Mouse (Mus musculus): ENCODE data around the gene Plpp3. TPM values are rescaled to one million over a fixed set of nuclear protein-coding genes. Genes with fewer than 3 reads are reported as not detected.

The Plpp3 gene
- polyA plus RNA-seq, 1 experiment from 2014 or later = 46.0 TPM

DNA sequence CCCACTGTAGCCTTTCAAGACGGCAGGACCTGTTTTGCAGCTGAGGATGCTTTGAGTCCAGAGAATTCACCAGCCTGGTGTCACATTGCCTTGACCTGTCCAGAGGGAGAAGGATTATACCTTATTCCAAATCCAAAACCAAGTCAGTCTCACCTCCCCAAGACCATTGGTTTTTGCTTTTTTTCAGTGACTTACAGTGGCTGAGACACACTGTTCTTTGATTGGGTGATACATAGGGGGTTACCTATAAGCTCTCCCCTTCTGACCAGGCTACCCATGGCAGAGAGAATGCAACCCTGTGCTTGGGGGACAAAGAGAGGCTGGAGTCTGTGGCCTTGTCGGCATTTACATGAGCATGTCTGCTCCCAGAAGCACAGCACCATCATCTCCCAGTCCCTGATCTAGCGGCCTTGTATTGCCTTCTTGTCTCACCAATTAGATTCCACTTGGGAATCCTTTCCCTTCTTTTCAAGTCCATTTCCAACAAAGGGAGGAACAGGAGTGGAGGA lies 24.6 kb downstream of the Plpp3 start:
- no peak for ATAC-seq
- 65% methylated on average over 3 of the region's 3 CpGs for WGBS
- Histone ChIP-seq H3K4me2 (ENCODE audit: low read depth, low read length) (no peak overlapping the region), H3K4me3 (ENCODE audit: low read length) (no peak overlapping the region), H3K9ac (ENCODE audit: low read depth, low read length) (no peak overlapping the region), H3K9me3 (ENCODE audit: control insufficient read depth, low read length) (no peaks in the 10 kb centered on the region), H3K4me1 (ENCODE audit: control insufficient read depth, insufficient read depth, low read length) (no peaks in the 10 kb centered on the region), H3K27me3 (replicated peaks; ENCODE audit: control insufficient read depth, insufficient read depth, low read length) (no peaks in the 10 kb centered on the region), H3K36me3 (ENCODE audit: control insufficient read depth, insufficient read depth, low read length) (no peaks in the 10 kb centered on the region), H3K27ac (ENCODE audit: low read length) (no peak overlapping the region)

DNA sequence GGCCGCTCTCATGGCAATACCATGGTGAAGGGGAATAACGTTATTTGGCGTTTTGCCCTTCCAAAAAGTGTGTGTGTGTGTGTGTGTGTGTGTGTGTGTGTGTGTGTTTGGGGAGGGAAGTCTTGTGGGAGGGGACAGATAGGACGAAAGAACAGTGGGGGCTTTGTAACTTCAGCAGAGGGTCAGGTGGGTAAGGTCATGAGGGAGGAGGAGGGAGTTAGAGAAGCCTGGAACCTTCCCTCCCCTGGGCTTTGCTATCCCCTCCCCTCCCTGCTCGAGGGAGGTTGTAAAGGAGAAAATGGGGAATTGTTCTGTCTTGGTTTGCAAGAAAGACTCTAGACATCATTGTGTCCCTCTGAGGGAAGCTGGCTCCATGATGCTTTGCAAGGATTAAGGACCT lies 25.1 kb downstream of the Plpp3 start:
- WGBS = 64% methylated on average over 5 of the region's 5 CpGs
- Histone ChIP-seq H3K9ac (ENCODE audit: low read depth, low read length) (no peak overlapping the region), H3K9me3 (ENCODE audit: control insufficient read depth, low read length) (no peaks in the 10 kb centered on the region), H3K4me3 (ENCODE audit: low read length) (no peak overlapping the region), H3K27me3 (replicated peaks; ENCODE audit: control insufficient read depth, insufficient read depth, low read length) (no peaks in the 10 kb centered on the region), H3K4me2 (ENCODE audit: low read depth, low read length) (no peak overlapping the region), H3K27ac (ENCODE audit: low read length) (no peak overlapping the region), H3K4me1 (ENCODE audit: control insufficient read depth, insufficient read depth, low read length) (no peaks in the 10 kb centered on the region), H3K36me3 (ENCODE audit: control insufficient read depth, insufficient read depth, low read length) (no peaks in the 10 kb centered on the region)
- no peak for ATAC-seq

DNA sequence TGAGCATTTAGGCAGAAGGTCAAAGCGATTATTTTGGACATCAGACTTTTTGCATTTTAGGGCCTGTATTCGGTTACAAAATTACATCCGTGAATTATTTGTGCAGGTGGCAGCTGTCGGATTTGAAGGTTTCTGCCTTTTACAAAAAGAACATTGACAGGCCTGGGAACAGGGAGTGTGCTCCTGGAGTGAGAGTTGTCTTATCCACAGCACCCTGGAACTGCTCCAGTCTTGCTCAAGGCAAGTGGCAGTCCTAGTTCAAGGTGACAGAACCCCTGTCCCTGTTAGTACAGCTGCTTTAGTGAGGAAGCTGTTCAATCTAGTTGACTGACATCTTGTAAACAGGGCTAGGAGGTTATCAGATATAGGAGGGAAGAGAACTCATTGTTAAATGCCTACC lies 27.3 kb downstream of the Plpp3 start:
- Histone ChIP-seq H3K4me1 (ENCODE audit: control insufficient read depth, insufficient read depth, low read length) (peaks cover 17% of the 10 kb centered on the region), H3K9me3 (ENCODE audit: control insufficient read depth, low read length) (no peaks in the 10 kb centered on the region), H3K4me3 (ENCODE audit: low read length) (no peak overlapping the region), H3K27me3 (replicated peaks; ENCODE audit: control insufficient read depth, insufficient read depth, low read length) (no peaks in the 10 kb centered on the region), H3K4me2 (ENCODE audit: low read depth, low read length) (no peak overlapping the region), H3K27ac (ENCODE audit: low read length) (no peak overlapping the region), H3K36me3 (ENCODE audit: control insufficient read depth, insufficient read depth, low read length) (no peaks in the 10 kb centered on the region; the same call in 1 of the 2 replicates), H3K9ac (ENCODE audit: low read depth, low read length) (no peak overlapping the region)
- ATAC-seq = no peak
- 81% methylated on average over 4 of the region's 4 CpGs for WGBS

DNA sequence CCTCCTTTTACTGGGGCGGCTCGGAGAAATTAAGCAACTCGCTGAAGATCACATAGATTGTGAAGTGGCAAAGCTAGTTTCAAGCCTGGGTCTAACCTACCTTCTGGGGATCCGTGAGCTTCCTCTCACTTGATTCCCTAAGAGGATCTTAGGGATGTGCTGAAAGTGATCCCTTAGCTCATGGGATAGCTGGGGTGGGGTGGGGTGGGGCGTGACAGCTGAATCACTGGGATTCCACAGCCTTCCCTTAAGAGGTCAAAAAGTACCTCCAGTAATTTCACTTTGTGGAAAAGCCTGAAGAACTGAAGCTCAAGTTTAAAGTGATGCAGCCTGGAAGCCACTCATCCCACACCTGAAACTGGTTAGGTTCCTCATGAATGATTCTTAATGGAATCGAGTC lies 27.8 kb downstream of the Plpp3 start:
- no peak overlapping the region for H3K4me3 ChIP-seq (ENCODE audit: low read length)
- H3K36me3 ChIP-seq (ENCODE audit: control insufficient read depth, insufficient read depth, low read length) = no peaks in the 10 kb centered on the region; the same call in 1 of the 2 replicates
- H3K9ac ChIP-seq (ENCODE audit: low read depth, low read length) = no peak overlapping the region
- no peaks in the 10 kb centered on the region for H3K27me3 ChIP-seq (replicated peaks; ENCODE audit: control insufficient read depth, insufficient read depth, low read length)
- H3K4me2 ChIP-seq (ENCODE audit: low read depth, low read length) = no peak overlapping the region
- H3K9me3 ChIP-seq (ENCODE audit: control insufficient read depth, low read length) = no peaks in the 10 kb centered on the region
- H3K4me1 ChIP-seq (ENCODE audit: control insufficient read depth, insufficient read depth, low read length) = peaks cover 21% of the 10 kb centered on the region
- no peak for ATAC-seq
- 79% methylated on average over 6 of the region's 6 CpGs for WGBS
- H3K27ac ChIP-seq (ENCODE audit: low read length) = no peak overlapping the region

DNA sequence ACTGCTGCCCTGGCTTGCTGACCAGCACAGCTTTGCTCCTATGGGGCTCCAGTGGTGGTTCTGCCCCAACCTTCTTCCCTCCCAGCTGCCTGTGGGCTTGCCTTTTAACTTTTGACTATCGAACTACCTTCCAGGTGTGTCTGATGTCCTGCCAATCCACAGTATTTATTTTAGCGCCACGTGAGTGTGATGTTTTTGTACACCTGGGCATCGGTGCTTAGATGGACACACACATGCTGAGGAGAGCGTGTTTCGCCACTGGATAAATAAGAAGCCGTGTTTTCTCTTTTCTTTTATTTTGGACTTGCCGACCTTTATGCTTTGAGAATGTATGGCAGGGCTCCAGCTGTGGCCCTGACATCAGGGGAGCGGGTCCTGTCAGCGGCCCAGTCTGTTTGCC lies 29.5 kb downstream of the Plpp3 start:
- Histone ChIP-seq H3K27me3 (replicated peaks; ENCODE audit: control insufficient read depth, insufficient read depth, low read length) (no peaks in the 10 kb centered on the region), H3K36me3 (ENCODE audit: control insufficient read depth, insufficient read depth, low read length) (no peaks in the 10 kb centered on the region; the same call in 1 of the 2 replicates), H3K9me3 (ENCODE audit: control insufficient read depth, low read length) (no peaks in the 10 kb centered on the region), H3K9ac (ENCODE audit: low read depth, low read length) (no peak overlapping the region), H3K4me3 (ENCODE audit: low read length) (no peak overlapping the region), H3K27ac (ENCODE audit: low read length) (no peak overlapping the region), H3K4me2 (ENCODE audit: low read depth, low read length) (no peak overlapping the region), H3K4me1 (ENCODE audit: control insufficient read depth, insufficient read depth, low read length) (peaks cover 34% of the 10 kb centered on the region)
- no peak for ATAC-seq
- 87% methylated on average over 10 of the region's 10 CpGs for WGBS

DNA sequence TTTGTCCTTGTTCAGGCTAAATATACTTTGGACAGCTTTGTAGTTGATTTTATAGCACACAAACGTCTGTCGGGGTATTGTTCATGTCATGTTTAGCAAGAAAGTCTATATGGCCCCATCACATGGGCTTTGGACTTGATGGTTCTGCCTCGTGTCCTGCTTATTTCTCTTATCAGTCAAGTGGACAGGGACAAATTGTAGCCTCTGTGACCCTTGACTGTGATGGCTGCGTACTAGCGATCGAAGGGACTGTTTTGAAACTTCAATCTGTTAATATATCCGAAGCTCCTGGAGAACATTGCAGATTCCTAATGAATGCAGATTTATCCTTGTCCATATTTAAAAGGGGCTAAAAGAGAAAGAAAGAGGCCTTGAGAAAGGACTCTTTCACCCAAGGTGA lies 30.7 kb downstream of the Plpp3 start:
- Histone ChIP-seq H3K4me2 (ENCODE audit: low read depth, low read length) (no peak overlapping the region), H3K27ac (ENCODE audit: low read length) (no peak overlapping the region), H3K4me3 (ENCODE audit: low read length) (no peak overlapping the region), H3K9me3 (ENCODE audit: control insufficient read depth, low read length) (no peaks in the 10 kb centered on the region), H3K9ac (ENCODE audit: low read depth, low read length) (no peak overlapping the region), H3K4me1 (ENCODE audit: control insufficient read depth, insufficient read depth, low read length) (peaks cover 44% of the 10 kb centered on the region), H3K27me3 (replicated peaks; ENCODE audit: control insufficient read depth, insufficient read depth, low read length) (no peaks in the 10 kb centered on the region), H3K36me3 (ENCODE audit: control insufficient read depth, insufficient read depth, low read length) (no peaks in the 10 kb centered on the region; the same call in 1 of the 2 replicates)
- 62% methylated on average over 7 of the region's 7 CpGs for WGBS
- no peak for ATAC-seq

DNA sequence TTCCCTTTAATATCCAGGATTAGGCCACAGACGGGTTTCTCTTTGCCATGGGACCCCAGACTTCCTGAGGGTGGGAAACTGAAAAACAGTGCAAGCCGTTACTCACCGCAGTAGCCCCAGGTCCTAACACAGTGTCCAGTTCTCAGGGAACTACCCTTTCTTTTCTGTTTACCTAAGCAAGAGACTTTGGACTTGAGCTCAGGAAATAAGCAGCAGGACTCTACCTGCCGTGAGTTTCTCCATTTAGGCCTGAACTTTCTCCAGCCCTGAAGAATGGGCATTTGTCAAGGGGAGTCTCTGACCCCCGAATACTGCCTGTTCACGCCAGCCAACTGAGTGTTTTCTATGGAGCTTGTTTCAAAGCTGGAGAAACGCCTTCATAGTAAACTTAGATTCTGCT lies 31.7 kb downstream of the Plpp3 start:
- Histone ChIP-seq H3K36me3 (ENCODE audit: control insufficient read depth, insufficient read depth, low read length) (no peaks in the 10 kb centered on the region; the same call in 1 of the 2 replicates), H3K4me3 (ENCODE audit: low read length) (no peak overlapping the region), H3K27me3 (replicated peaks; ENCODE audit: control insufficient read depth, insufficient read depth, low read length) (no peaks in the 10 kb centered on the region), H3K4me2 (ENCODE audit: low read depth, low read length) (no peak overlapping the region), H3K9me3 (ENCODE audit: control insufficient read depth, low read length) (no peaks in the 10 kb centered on the region), H3K27ac (ENCODE audit: low read length) (no peak overlapping the region), H3K4me1 (ENCODE audit: control insufficient read depth, insufficient read depth, low read length) (peaks cover 49% of the 10 kb centered on the region), H3K9ac (ENCODE audit: low read depth, low read length) (no peak overlapping the region)
- ATAC-seq = peak; percentile 72
- 38% methylated on average over 7 of the region's 7 CpGs for WGBS

DNA sequence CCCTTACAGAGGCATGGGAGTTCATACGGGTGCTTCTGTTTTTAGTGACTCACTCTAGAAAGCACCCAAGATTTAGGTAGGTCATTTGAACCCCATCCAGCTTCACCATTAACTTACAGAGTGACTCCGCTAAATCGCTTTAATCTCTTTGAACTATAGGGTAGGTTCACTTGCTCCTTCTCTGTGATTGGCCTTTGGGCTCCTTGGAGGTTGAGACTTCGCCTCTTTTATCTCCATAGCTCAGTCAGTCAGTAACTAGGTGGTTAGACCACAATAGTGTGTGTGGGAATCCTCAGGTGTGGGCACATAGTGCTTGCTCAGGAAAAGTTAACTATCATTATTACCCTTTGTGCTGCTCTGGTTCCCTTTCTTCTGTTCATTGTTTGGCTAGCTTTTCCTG lies 33.7 kb downstream of the Plpp3 start:
- peak; percentile 88 for ATAC-seq
- H3K4me1 ChIP-seq (ENCODE audit: control insufficient read depth, insufficient read depth, low read length) = peaks cover 54% of the 10 kb centered on the region
- no peak overlapping the region for H3K4me2 ChIP-seq (ENCODE audit: low read depth, low read length)
- H3K9me3 ChIP-seq (ENCODE audit: control insufficient read depth, low read length) = no peaks in the 10 kb centered on the region
- H3K9ac ChIP-seq (ENCODE audit: low read depth, low read length) = no peak overlapping the region
- no peaks in the 10 kb centered on the region for H3K27me3 ChIP-seq (replicated peaks; ENCODE audit: control insufficient read depth, insufficient read depth, low read length)
- H3K27ac ChIP-seq (ENCODE audit: low read length) = peak overlapping the region; percentile 64
- WGBS = 52% methylated on average over 4 of the region's 4 CpGs
- H3K36me3 ChIP-seq (ENCODE audit: control insufficient read depth, insufficient read depth, low read length) = no peaks in the 10 kb centered on the region; the same call in 1 of the 2 replicates
- no peak overlapping the region for H3K4me3 ChIP-seq (ENCODE audit: low read length)

DNA sequence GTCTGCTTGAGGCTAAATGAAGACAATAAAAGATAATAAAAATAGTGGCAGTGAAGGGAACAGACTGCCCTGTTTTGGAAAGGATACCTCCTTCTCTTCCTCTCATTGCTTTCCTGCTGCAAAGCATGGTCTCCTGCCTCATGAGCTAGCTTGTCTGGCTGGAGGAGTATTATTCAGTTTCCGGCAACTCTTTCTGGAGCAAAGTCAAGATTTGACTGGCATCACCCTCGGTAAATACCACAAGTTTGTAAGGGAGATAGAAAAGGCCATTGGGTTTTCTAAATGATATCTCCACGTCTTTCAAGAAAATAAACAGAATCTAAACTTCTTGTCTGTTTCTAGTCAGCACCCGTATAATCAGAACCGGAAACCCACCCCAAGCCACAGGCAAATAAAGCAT lies 34.4 kb downstream of the Plpp3 start:
- ATAC-seq = no peak

DNA sequence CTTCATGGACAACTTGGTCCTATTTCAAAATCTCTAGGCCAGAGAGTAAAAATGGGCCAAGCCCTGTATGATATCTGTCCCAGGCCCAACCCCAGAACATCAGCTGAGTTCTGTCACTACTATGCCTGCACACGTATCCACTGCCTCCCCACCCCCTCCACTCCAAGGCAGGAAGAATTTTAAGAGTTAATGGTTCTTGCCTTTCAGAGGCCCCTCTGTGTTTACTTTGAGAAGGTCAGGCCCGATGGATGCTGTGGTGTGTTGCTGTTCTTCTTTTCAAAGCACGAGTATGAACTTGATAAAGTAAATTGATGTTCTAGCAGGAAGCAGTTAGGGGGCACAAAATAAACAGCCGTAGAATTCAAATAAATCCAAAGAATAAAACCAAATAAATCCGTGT lies 35.5 kb downstream of the Plpp3 start:
- H3K27ac ChIP-seq (ENCODE audit: low read length) = no peak overlapping the region
- H3K4me2 ChIP-seq (ENCODE audit: low read depth, low read length) = no peak overlapping the region
- no peaks in the 10 kb centered on the region for H3K9me3 ChIP-seq (ENCODE audit: control insufficient read depth, low read length)
- 13% methylated on average over 5 of the region's 5 CpGs for WGBS
- no peak overlapping the region for H3K4me3 ChIP-seq (ENCODE audit: low read length)
- ATAC-seq = no peak
- H3K27me3 ChIP-seq (replicated peaks; ENCODE audit: control insufficient read depth, insufficient read depth, low read length) = no peaks in the 10 kb centered on the region
- peaks cover 56% of the 10 kb centered on the region for H3K4me1 ChIP-seq (ENCODE audit: control insufficient read depth, insufficient read depth, low read length)
- no peak overlapping the region for H3K9ac ChIP-seq (ENCODE audit: low read depth, low read length)
- H3K36me3 ChIP-seq (ENCODE audit: control insufficient read depth, insufficient read depth, low read length) = no peaks in the 10 kb centered on the region; the same call in 1 of the 2 replicates

More for the DNA sequence above, 34.4 kb downstream of the Plpp3 start:
- Histone ChIP-seq H3K36me3 (ENCODE audit: control insufficient read depth, insufficient read depth, low read length) (no peaks in the 10 kb centered on the region; the same call in 1 of the 2 replicates), H3K27me3 (replicated peaks; ENCODE audit: control insufficient read depth, insufficient read depth, low read length) (no peaks in the 10 kb centered on the region), H3K4me1 (ENCODE audit: control insufficient read depth, insufficient read depth, low read length) (peaks cover 57% of the 10 kb centered on the region), H3K4me3 (ENCODE audit: low read length) (no peak overlapping the region), H3K4me2 (ENCODE audit: low read depth, low read length) (no peak overlapping the region), H3K9me3 (ENCODE audit: control insufficient read depth, low read length) (no peaks in the 10 kb centered on the region), H3K9ac (ENCODE audit: low read depth, low read length) (no peak overlapping the region), H3K27ac (ENCODE audit: low read length) (peak overlapping the region; percentile 64)
- 45% methylated on average over 5 of the region's 5 CpGs for WGBS
